Mouse (Mus musculus): Measurements from ENCODE around the gene Dgat2. TPM values are rescaled to one million over a fixed set of nuclear protein-coding genes. Genes with fewer than 3 reads are reported as not detected.

Dgat2 gene
- polyA plus RNA-seq, 1 experiment: 234 TPM

GRCm38 (mm10) chr7:99149017-99149416 lies 33.5 kb downstream of the Dgat2 start:
- no peak overlapping the region for H3K27ac ChIP-seq (ENCODE audit: insufficient read depth, low read depth, low read length)
- H3K27me3 ChIP-seq (ENCODE audit: control insufficient read depth, insufficient read depth, low read length): no peaks in the 10 kb centered on the region
- 61% methylated on average over 1 of the region's 1 CpGs for WGBS
- peaks cover 7% of the 10 kb centered on the region for H3K36me3 ChIP-seq (ENCODE audit: control insufficient read depth, insufficient read depth, low read length)
- TF ChIP-seq CTCF (IDR thresholded peaks at IDR 0.05; ENCODE audit: extremely low read depth, insufficient read length, insufficient replicate concordance, low read depth, low read length): no peak
- peaks cover 5% of the 10 kb centered on the region; the same call in 1 of the 2 replicates for H3K4me1 ChIP-seq (ENCODE audit: control insufficient read depth, insufficient read depth, insufficient read length, low read length)
- no peak overlapping the region for H3K4me3 ChIP-seq (ENCODE audit: low read depth, low read length)

- no peaks in the 10 kb centered on the region for H3K27me3 ChIP-seq (ENCODE audit: control insufficient read depth, insufficient read depth, low read length)
- H3K36me3 ChIP-seq (ENCODE audit: control insufficient read depth, insufficient read depth, low read length): peaks cover 2% of the 10 kb centered on the region; the same call in 1 of the 2 replicates
- WGBS: 80% methylated on average over 7 of the region's 7 CpGs
- peak overlapping the region; percentile 67 for H3K27ac ChIP-seq (ENCODE audit: insufficient read depth, low read depth, low read length)
- H3K4me1 ChIP-seq (ENCODE audit: control insufficient read depth, insufficient read depth, insufficient read length, low read length): peaks cover 5% of the 10 kb centered on the region; the same call in 1 of the 2 replicates
- TF ChIP-seq CTCF (IDR thresholded peaks at IDR 0.05; ENCODE audit: extremely low read depth, insufficient read length, insufficient replicate concordance, low read depth, low read length) (no peak), POLR2A (IDR thresholded peaks at IDR 0.05; ENCODE audit: low read depth, low read length) (no peak)
- no peak overlapping the region for H3K4me3 ChIP-seq (ENCODE audit: low read depth, low read length)
Observed at GRCm38 (mm10) chr7:99147494-99147893, 35.0 kb downstream of the Dgat2 start.

- peaks cover 5% of the 10 kb centered on the region; the same call in 1 of the 2 replicates for H3K4me1 ChIP-seq (ENCODE audit: control insufficient read depth, insufficient read depth, insufficient read length, low read length)
- H3K27me3 ChIP-seq (ENCODE audit: control insufficient read depth, insufficient read depth, low read length): no peaks in the 10 kb centered on the region
- no peaks in the 10 kb centered on the region for H3K36me3 ChIP-seq (ENCODE audit: control insufficient read depth, insufficient read depth, low read length)
- TF ChIP-seq CTCF (IDR thresholded peaks at IDR 0.05; ENCODE audit: extremely low read depth, insufficient read length, insufficient replicate concordance, low read depth, low read length): no peak
- no peak for TF ChIP-seq POLR2A (IDR thresholded peaks at IDR 0.05; ENCODE audit: low read depth, low read length)
- WGBS: 62% methylated on average over 7 of the region's 7 CpGs
- peak overlapping the region; percentile 67 for H3K27ac ChIP-seq (ENCODE audit: insufficient read depth, low read depth, low read length)
- H3K4me3 ChIP-seq (ENCODE audit: low read depth, low read length): no peak overlapping the region
Observed at GRCm38 (mm10) chr7:99146906-99147305, 35.6 kb downstream of the Dgat2 start.

DNA sequence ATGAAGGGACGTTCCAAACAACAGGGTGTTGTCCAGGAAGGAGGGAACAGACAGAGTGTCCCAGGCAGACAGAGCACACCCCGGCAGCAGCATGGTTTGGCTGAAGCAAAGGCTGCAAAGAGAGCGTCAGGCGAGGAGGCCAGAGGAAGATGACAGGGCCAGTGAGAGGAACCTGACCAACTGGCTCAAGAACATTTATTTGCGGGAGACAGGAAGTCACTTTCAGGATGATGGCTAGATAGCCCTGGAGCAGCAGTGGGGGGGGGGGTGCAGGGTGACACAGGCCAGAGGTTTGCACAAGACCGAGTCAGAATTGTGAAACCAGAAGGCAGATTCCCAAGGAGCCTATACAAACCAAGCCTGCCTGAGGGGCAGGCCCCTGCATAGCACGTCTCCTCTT lies 36.5 kb downstream of the Dgat2 start:
- H3K27me3 ChIP-seq (ENCODE audit: control insufficient read depth, insufficient read depth, low read length): no peaks in the 10 kb centered on the region
- H3K27ac ChIP-seq (ENCODE audit: insufficient read depth, low read depth, low read length): peak overlapping the region; percentile 69
- TF ChIP-seq POLR2A (IDR thresholded peaks at IDR 0.05; ENCODE audit: low read depth, low read length) (no peak), CTCF (IDR thresholded peaks at IDR 0.05; ENCODE audit: extremely low read depth, insufficient read length, insufficient replicate concordance, low read depth, low read length) (no peak)
- H3K4me1 ChIP-seq (ENCODE audit: control insufficient read depth, insufficient read depth, insufficient read length, low read length): peaks cover 8% of the 10 kb centered on the region; the same call in 1 of the 2 replicates
- no peaks in the 10 kb centered on the region for H3K36me3 ChIP-seq (ENCODE audit: control insufficient read depth, insufficient read depth, low read length)
- WGBS: 61% methylated on average over 7 of the region's 7 CpGs
- H3K4me3 ChIP-seq (ENCODE audit: low read depth, low read length): no peak overlapping the region

- Histone ChIP-seq H3K4me3 (ENCODE audit: low read depth, low read length) (no peak overlapping the region), H3K27ac (ENCODE audit: insufficient read depth, low read depth, low read length) (no peak overlapping the region), H3K36me3 (ENCODE audit: control insufficient read depth, insufficient read depth, low read length) (no peaks in the 10 kb centered on the region), H3K27me3 (ENCODE audit: control insufficient read depth, insufficient read depth, low read length) (no peaks in the 10 kb centered on the region), H3K4me1 (ENCODE audit: control insufficient read depth, insufficient read depth, insufficient read length, low read length) (peaks cover 8% of the 10 kb centered on the region; the same call in 1 of the 2 replicates)
- 72% methylated on average over 11 of the region's 11 CpGs for WGBS
- TF ChIP-seq POLR2A (IDR thresholded peaks at IDR 0.05; ENCODE audit: low read depth, low read length) (no peak), CTCF (IDR thresholded peaks at IDR 0.05; ENCODE audit: extremely low read depth, insufficient read length, insufficient replicate concordance, low read depth, low read length) (no peak)
Observed at GRCm38 (mm10) chr7:99144616-99145015, 37.9 kb downstream of the Dgat2 start.

DNA sequence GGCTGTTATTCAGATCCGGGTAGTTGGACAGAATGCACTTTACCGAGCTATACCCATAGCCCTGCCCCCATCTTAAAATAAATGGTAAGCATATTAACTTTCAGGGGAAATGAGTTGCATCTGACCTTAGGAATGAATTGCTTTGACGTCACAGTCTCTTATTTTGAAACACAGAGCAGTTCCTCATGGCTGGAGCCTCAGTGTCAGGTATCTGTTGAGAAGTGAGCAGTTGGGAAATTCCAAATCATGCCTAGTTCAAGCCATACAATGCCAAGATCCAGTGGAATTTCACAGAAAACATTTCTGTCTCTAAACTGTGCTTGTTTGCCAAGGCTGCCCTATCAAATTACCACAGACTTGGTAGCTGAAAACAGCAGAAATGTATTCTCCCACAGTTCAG lies 39.3 kb downstream of the Dgat2 start:
- no peak overlapping the region for H3K27ac ChIP-seq (ENCODE audit: insufficient read depth, low read depth, low read length)
- H3K36me3 ChIP-seq (ENCODE audit: control insufficient read depth, insufficient read depth, low read length): no peaks in the 10 kb centered on the region
- TF ChIP-seq POLR2A (IDR thresholded peaks at IDR 0.05; ENCODE audit: low read depth, low read length) (no peak), CTCF (IDR thresholded peaks at IDR 0.05; ENCODE audit: extremely low read depth, insufficient read length, insufficient replicate concordance, low read depth, low read length) (no peak)
- no peak overlapping the region for H3K4me3 ChIP-seq (ENCODE audit: low read depth, low read length)
- WGBS: 62% methylated on average over 3 of the region's 3 CpGs
- no peaks in the 10 kb centered on the region for H3K27me3 ChIP-seq (ENCODE audit: control insufficient read depth, insufficient read depth, low read length)
- H3K4me1 ChIP-seq (ENCODE audit: control insufficient read depth, insufficient read depth, insufficient read length, low read length): peaks cover 8% of the 10 kb centered on the region; the same call in 1 of the 2 replicates

- 0 out of 2 replicates have a peak overlapping the region, but pooled peaks have one; percentile 10 for H3K27ac ChIP-seq (ENCODE audit: insufficient read depth, low read depth, low read length)
- no peaks in the 10 kb centered on the region for H3K36me3 ChIP-seq (ENCODE audit: control insufficient read depth, insufficient read depth, low read length)
- TF ChIP-seq POLR2A (IDR thresholded peaks at IDR 0.05; ENCODE audit: low read depth, low read length) (no peak), CTCF (IDR thresholded peaks at IDR 0.05; ENCODE audit: extremely low read depth, insufficient read length, insufficient replicate concordance, low read depth, low read length) (no peak)
- H3K27me3 ChIP-seq (ENCODE audit: control insufficient read depth, insufficient read depth, low read length): no peaks in the 10 kb centered on the region
- H3K4me3 ChIP-seq (ENCODE audit: low read depth, low read length): peak overlapping the region; percentile 90
- 31% methylated on average over 12 of the region's 12 CpGs for WGBS
- H3K4me1 ChIP-seq (ENCODE audit: control insufficient read depth, insufficient read depth, insufficient read length, low read length): peaks cover 8% of the 10 kb centered on the region; the same call in 1 of the 2 replicates
Observed at GRCm38 (mm10) chr7:99141919-99142606, 40.5 kb downstream of the Dgat2 start.

Data from small intestine, adult 2 months (tissue).